Mouse (Mus musculus) spleen, postnatal 10 days (tissue): ENCODE data around the gene Aspdh.

Source experiments
- DNase-seq, 2 experiments: peaks; one replicate each; pipeline ENCODE4 v3.0.0; 2021 to 2022; ENCODE audit warnings: low spot score in 2 of 2

The Aspdh gene

DNA sequence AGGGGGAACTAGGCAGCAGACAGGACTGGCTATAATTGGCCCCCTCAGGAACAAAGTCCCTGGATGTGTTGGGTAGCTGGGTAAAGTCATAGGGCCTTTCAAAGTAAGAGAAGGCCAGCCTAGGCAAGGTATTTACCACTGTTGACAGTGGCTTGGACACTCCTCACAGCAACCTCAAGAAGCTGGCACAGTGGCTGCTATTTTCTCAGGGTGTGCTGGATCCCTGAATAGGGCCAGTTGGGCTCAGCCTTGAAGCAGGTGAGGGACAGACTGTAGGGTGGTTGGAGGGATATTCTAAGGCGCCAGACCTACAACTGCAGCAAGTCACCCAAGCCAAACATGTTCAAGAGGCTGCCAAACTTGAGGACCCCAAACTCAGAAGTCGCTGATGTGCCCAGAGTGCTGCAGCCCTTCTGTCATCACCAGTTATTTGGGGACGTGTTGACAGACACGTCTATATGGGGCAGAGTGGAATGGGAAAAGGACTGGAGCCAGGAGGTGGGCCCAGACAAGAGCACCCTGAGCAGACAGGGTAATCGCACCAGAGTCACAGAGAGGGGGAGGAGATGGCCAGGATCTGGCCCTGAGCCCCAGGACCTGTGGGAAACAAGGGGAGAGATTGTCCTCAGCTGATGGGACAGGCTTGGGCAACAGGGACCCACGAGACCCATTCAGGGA is 6.8 kb downstream of the Aspdh start:
- no peak for DNase-seq

DNA sequence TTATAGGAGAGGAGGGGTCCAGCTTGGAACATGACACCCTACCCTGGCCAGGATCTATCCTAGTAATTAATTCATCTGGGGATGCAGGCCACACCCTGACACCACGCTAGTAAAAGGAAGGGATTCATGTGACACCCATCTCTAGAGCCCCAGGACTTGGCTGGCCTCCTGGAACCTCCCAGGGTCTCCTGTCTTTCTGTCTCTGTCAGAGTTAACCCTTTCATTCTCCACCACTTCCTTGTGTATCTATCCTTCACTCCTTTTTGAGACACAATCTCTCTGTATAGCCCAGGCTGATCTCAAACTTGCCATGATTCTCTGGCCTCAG is 7.3 kb downstream of the Aspdh start:
- DNase-seq, result no peak

GRCm38 (mm10) chr7:44472961-44473646 is 7.9 kb downstream of the Aspdh start:
- DNase-seq, result peak in 1 of 2 experiments; percentile 16

- DNase-seq, result peak in 1 of 2 experiments; percentile 18
Measured at GRCm38 (mm10) chr7:44474419-44474818, 9.2 kb downstream of the Aspdh start.

DNA sequence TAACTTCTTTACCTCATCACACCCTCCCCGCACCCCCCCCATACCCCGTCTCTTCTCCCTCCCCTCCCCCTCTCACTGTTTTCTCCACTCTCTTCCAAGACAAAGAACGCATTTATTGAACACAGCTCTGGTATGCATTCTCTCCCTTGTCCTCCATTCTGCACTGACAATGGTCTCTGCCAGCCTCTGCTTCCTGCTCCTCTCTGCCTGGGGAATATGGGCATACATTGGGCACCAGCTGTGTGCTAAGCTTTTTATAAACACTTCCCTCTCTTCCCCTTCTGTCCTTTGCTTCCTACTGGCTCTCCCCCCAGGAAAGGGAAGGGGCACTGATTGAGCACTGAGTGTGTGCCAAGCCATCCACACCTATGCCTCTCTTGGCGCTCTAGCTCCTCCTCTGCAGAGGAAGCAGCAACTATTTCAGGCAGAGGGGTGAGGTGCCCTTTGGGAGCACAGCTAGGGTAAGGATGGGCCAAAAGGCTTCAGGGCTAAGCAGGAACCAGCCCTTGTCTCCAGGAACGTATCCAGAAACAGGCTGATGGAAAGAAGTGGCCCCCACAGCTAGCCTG is 9.9 kb downstream of the Aspdh start:
- DNase-seq, result no peak

DNA sequence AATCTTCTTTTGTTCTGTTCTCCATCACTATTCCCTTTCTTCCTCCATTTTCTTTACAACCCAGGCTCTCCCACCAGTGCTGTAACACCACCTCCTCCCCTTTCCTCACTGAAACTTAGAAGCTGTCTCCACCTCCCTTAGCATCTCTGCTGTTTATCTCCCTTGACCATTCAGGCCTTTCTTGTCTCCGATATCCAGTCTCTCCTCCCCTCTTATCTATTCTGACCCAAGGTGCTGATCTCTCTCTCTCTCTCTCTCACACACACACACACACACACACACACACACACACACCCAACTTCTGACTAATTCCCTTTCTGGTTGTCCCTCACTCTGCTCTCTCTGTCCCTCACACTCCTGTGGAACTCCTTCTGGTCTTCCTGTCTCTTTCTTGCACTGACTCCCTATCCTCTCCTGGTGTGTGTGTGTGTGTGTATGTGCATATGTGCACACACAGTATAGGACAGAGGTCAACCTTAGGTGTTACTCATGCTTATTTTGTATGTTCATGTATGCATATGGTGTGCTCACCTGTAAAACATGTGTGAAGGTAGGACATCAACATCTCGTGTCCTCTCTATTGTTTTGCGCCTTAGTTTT is 17.7 kb downstream of the Aspdh start:
- no peak for DNase-seq

DNA sequence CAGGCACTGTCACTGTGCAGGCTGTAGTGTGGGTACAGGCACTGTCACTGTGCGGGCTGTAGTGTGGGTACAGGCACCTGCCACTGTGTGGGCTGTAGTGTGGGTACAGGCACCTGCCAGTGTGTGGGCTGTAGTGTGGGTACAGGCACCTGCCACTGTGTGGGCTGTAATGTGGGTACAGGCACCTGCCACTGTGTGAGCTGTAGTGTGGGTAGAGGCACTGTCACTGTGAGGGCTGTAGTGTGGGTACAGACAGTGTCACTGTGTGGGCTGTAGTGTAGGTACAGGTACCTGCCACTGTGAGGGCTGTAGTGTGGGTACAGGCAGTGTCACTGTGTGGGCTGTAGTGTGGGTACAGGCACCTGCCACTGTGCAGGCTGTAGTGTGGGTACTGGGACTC is 18.9 kb downstream of the Aspdh start:
- no peak for DNase-seq

- peak; percentile 80 to 87 for DNase-seq
Measured at GRCm38 (mm10) chr7:44484841-44485571, 19.8 kb downstream of the Aspdh start.

- DNase-seq, result no peak
Measured at GRCm38 (mm10) chr7:44485572-44486195, 20.5 kb downstream of the Aspdh start.

DNA sequence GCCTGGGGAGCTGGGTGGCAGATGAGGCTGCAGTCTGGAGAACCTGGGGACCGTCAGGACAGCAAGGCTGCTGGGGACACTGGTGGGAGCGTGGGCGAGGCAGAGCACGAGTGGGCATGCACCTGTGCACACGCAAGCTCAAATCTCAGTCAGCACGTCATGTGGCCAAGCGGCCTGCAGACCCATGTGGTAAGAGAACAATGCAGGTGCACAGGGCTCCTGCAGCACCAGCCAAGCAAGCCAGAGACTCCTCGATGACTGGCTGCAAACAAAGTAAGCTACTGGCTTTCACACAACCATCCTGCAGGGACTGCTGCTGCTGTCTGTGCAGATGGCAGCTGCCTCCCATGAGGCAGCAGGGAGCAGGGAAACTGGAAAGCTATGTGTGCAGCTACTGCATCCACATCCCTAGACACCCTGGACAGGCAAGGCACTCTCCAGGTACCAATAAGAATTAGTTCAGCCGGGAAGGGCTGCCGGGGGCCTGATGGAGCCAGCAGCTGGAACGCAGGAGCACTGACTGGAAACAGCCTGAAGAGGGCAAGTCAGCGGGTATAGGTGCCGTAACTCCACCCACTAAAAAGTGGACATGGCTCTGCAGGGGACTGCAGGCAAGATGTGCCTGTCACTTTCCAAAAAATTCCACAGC is 21.9 kb downstream of the Aspdh start:
- DNase-seq, result no peak

DNA sequence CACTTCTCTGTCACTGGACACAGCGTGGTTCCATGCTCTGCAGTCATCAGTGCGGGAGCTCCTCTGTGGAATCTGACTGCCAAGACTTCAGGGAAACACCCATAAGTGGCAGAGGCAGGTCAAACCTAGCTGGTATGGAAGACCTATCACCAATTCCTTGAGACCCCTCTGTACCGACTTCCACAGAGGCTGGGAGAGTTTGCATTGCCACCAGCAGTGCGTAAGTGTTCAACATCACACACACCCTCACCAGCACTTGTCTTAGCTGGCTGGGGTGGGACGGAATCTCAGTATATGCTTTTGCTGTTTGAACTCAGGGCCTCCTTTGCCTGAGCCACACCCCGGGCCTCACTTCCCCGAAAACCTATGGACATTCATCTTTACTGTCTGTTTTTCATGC is 22.7 kb downstream of the Aspdh start:
- no peak for DNase-seq

DNA sequence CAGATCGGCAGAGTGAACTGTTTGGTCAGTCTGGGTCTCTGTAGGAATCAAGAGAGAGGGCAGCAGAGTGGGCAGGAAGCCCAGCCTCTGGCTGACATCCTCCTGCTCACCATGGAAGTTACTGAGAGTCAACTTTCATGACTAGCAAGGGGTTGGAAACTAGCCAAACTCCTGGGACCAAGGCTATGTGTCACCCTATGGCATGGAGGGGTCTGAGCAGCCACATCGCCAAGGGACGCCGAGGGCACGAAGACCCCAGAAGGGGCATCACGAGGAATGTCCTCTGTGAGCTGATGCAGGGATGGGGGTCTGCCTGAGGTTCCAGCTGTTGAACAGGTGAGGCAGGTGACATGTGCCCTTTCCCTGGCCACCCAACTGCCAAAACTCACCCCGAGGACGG is 23.4 kb downstream of the Aspdh start:
- DNase-seq, result no peak

GRCm38 (mm10) chr7:44490281-44490680 is 25.1 kb downstream of the Aspdh start:
- DNase-seq, result no peak

DNA sequence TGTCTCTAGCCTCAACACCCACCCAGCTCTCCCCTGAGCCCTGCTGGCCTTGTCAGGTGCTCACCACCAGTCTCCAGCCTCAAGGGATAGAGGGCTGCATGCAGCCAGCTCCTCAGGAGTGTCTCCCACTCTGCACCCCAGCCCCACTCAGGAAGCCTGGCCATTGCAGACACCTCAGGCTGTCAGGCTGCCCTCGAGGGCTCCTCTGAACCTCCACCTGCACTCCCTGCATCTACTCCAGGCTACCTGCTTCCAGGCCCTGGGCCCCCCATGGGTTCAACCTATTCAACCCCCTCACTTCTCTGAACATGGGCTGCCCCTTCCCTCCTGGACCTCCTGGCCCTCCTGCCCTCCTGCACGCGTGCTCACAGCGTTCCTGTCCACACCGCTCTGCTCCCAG is 26.2 kb downstream of the Aspdh start:
- DNase-seq, result no peak

- DNase-seq, result no peak
Measured at GRCm38 (mm10) chr7:44492166-44492826, 27.1 kb downstream of the Aspdh start.

GRCm38 (mm10) chr7:44494681-44495080 is 29.5 kb downstream of the Aspdh start:
- no peak for DNase-seq

- DNase-seq, result no peak
Measured at GRCm38 (mm10) chr7:44495086-44495485, 29.9 kb downstream of the Aspdh start.

- DNase-seq, result peak; percentile 97 to 98
Measured at GRCm38 (mm10) chr7:44495992-44496770, 31.0 kb downstream of the Aspdh start, which contains the start of the genes Emc10 and Fam71e1. Gene Emc10 (minus strand): TSS chr7:44496529. Gene Fam71e1 (plus strand): TSS chr7:44496581.

- no peak for DNase-seq
Measured at GRCm38 (mm10) chr7:44496771-44497109, 31.5 kb downstream of the Aspdh start.
